31 mouse cellular contexts compared by ENCODE assay signal in the genomic region with DNA sequence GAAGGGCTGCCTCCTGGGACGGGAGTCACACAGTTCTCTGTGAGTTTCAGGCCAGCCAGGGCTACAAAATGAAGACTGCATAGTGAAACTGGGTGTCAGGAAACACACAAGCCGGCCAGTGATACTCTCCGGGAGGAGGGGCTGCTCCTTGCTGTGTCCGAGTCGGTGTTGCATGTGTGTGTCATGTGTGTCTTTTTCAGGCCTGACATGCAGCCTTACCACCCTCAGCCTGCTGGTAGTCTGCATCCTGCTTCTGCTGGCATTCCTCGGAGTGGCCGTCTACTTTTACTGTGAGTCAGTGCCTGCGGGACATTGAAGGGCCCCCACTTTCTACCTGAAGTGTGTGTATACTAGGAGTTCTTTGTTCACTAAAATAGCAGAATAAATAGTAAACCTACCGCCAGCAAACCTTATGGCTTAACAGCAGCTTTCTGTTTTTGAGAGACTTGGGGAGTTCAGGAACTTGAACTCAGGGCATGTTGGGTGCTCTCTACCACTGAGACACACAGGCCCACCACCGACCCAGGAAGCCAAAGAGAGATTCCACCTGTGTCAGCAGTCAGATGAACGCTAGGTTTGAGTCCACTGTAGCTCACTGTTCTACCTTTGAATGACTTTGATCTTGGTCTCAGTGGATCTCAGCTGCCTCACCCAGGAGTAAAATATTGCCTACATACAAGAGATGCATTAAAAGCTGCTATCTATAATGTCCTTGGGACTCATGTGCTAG. TPM values are rescaled to one million over a fixed set of nuclear protein-coding genes. Genes with fewer than 3 reads are reported as not detected.
DNase-seq lines count a peak whose midpoint lies in the region; TF ChIP-seq lines count a peak whose summit lies in the region.
"Had no signal": no experiment of that assay in that cellular context is flagged by ENCODE, and none has a peak within 500 bp of the region (broad histone marks: within the 10 kb centered on the region; RNA-seq: fewer than 3 reads in every experiment).

No protein-coding gene starts in this region.

- 78% methylated on average over 11 of the region's 11 CpGs for WGBS in spleen, adult 2 months

- H3K36me3 ChIP-seq in spleen, adult 2 months (ENCODE audit: control insufficient read depth, insufficient read depth, low read length), result no peaks in the 10 kb centered on the region
- H3K36me3 ChIP-seq: embryonic facial prominence, embryonic 10.5 days; embryonic facial prominence, embryonic 13.5 days; forebrain, embryonic 10.5 days; heart, embryonic 13.5 days had no signal

- H3K27me3 ChIP-seq in spleen, adult 2 months (ENCODE audit: control insufficient read depth, insufficient read depth, low read length), result no peaks in the 10 kb centered on the region
- H3K27me3 ChIP-seq: embryonic facial prominence, embryonic 13.5 days; forebrain, embryonic 13.5 days; heart, embryonic 13.5 days had no signal

- H3K27ac ChIP-seq in spleen, adult 2 months (ENCODE audit: insufficient read depth, low read length), result peak overlapping the region; percentile 20; the same call in 1 of the 2 replicates
- H3K27ac ChIP-seq: embryonic facial prominence, embryonic 10.5 days; embryonic facial prominence, embryonic 13.5 days; forebrain, embryonic 10.5 days; forebrain, embryonic 13.5 days; gastrocnemius, adult 2 months; heart, embryonic 13.5 days; hindbrain, embryonic 14.5 days; hindbrain, postnatal 0 days had no signal

- no peak for TF ChIP-seq POLR2A in spleen, adult 2 months (IDR thresholded peaks at IDR 0.05; ENCODE audit: low read depth, low read length)

- no peaks in the 10 kb centered on the region for H3K4me1 ChIP-seq in spleen, adult 2 months (ENCODE audit: control insufficient read depth, insufficient read depth, insufficient read length)
- H3K4me1 ChIP-seq: embryonic facial prominence, embryonic 10.5 days; embryonic facial prominence, embryonic 13.5 days; forebrain, embryonic 10.5 days; forebrain, embryonic 13.5 days; heart, embryonic 13.5 days had no signal

- TF ChIP-seq CTCF in spleen, adult 2 months (IDR thresholded peaks at IDR 0.05; ENCODE audit: extremely low read depth, insufficient read depth, insufficient read length, insufficient replicate concordance), result no peak

- H3K4me3 ChIP-seq in spleen, adult 2 months (ENCODE audit: extremely low read depth, insufficient read depth, insufficient read length), result no peak overlapping the region
- H3K4me3 ChIP-seq: embryonic facial prominence, embryonic 10.5 days; embryonic facial prominence, embryonic 13.5 days; forebrain, embryonic 10.5 days; forebrain, embryonic 13.5 days; gastrocnemius, adult 2 months; heart, embryonic 13.5 days had no signal

- peak; percentile 8 to 11 for DNase-seq in lung, adult 18-20 months
- no peak for DNase-seq in lung, postnatal 14 days
- DNase-seq in spleen, adult 2 months (ENCODE audit: low read depth in 1 of 2, low spot score in 2 of 2), result no peak
- no peak for DNase-seq in spleen, postnatal 14 days (ENCODE audit: low spot score in 2 of 2)
- peak; percentile 68 for DNase-seq in thymus, postnatal 14 days
- DNase-seq in thymus, postnatal 36 days, result peak; percentile 59 to 67
- no peak for DNase-seq in frontal cortex, adult 2 months (ENCODE audit: extremely low spot score in 1 of 2, low spot score in 1 of 2)
- no peak for DNase-seq in urinary bladder, postnatal 36 days (ENCODE audit: low spot score in 2 of 2)
- DNase-seq: adrenal gland, adult 8-10 months; adrenal gland, postnatal 25 days; cerebellum, adult 11-12 months; cerebellum, adult 8-10 months; cerebellum, postnatal 10 days; cerebellum, postnatal 36 days; embryo, embryonic 11 days; gastrocnemius, adult 2 months; gastrocnemius, postnatal 14 days; heart, postnatal 14 days; heart, postnatal 4 days had no signal

RNA-seq across cellular contexts. Expression of a gene that starts 9.8 kb away (rescaled TPM):
- polyA plus RNA-seq in spleen, adult 2 months (2012; rRNA removed), result 25.6 and 30.2 TPM in 2 replicates
- not detected in 2 replicates for polyA plus RNA-seq in frontal cortex, adult 2 months (2012; rRNA removed)
- polyA plus RNA-seq: brain, embryonic 14.5 days; C2C12; cortical plate, adult 2 months; forebrain, embryonic 16.5 days; hindbrain, embryonic 11.5 days; hindbrain, embryonic 14.5 days; hindbrain, postnatal 0 days had no signal

RNA-seq across cellular contexts. Expression of a gene that starts 10.4 kb away (rescaled TPM):
- polyA plus RNA-seq in spleen, adult 2 months (2012; rRNA removed), result 0.48 and 0.66 TPM in 2 replicates
- polyA plus RNA-seq in frontal cortex, adult 2 months (2012; rRNA removed), result 1.3 and 2.1 TPM in 2 replicates

RNA-seq across cellular contexts. Expression of a gene that starts 40.8 kb away (rescaled TPM):
- 24.9 and 28.5 TPM in 2 replicates for polyA plus RNA-seq in spleen, adult 2 months (2012; rRNA removed)
- 0.02 TPM in 1 of 2 replicates, not detected in the other for polyA plus RNA-seq in frontal cortex, adult 2 months (2012; rRNA removed)
- polyA plus RNA-seq: brain, embryonic 14.5 days; C2C12; cortical plate, adult 2 months; embryonic facial prominence, embryonic 10.5 days; embryonic facial prominence, embryonic 13.5 days; forebrain, embryonic 10.5 days; forebrain, embryonic 13.5 days; forebrain, embryonic 16.5 days; heart, embryonic 13.5 days; hindbrain, embryonic 11.5 days; hindbrain, embryonic 14.5 days; hindbrain, postnatal 0 days had no signal

Comparison
In these comparisons a context has a peak if more than half of its experiments do, and no peak if none do; other contexts are left out.
1. DNase-seq: peak in lung, adult 18-20 months (2 of 2), thymus, postnatal 14 days (single experiment) and thymus, postnatal 36 days (2 of 2); none in lung, postnatal 14 days (single experiment), spleen, adult 2 months (0 of 2), spleen, postnatal 14 days (0 of 2), frontal cortex, adult 2 months (0 of 2) and urinary bladder, postnatal 36 days (0 of 2).
2. RNA of a gene that starts 9.8 kb away (polyA plus RNA-seq): 25.6 to 30.2 TPM in spleen, adult 2 months; not detected in frontal cortex, adult 2 months; every median in the first group is over 10 times any median in the second.
3. RNA of a gene that starts 40.8 kb away (polyA plus RNA-seq): 24.9 to 28.5 TPM in spleen, adult 2 months; 0.02 TPM in frontal cortex, adult 2 months; every median in the first group is over 10 times any median in the second.